In genomic region chr19:25450869-25451629, GRCm38 (mm10) we compare ENCODE assay signal across 9 mouse cellular contexts. TPM values are rescaled to one million over a fixed set of nuclear protein-coding genes. Genes with fewer than 3 reads are reported as not detected.
DNase-seq lines count a peak whose midpoint lies in the region.
"Had no signal": no experiment of that assay in that cellular context is flagged by ENCODE, and none has a peak within 500 bp of the region (broad histone marks: within the 10 kb centered on the region; RNA-seq: fewer than 3 reads in every experiment).

No protein-coding gene starts in this region.

- no peaks in the 10 kb centered on the region for H3K9me3 ChIP-seq in embryonic facial prominence, embryonic 10.5 days

- H3K27me3 ChIP-seq in embryonic facial prominence, embryonic 10.5 days (replicated peaks; ENCODE audit: low read depth, poor library complexity, severe bottlenecking) = no peaks in the 10 kb centered on the region

- WGBS in embryonic facial prominence, embryonic 10.5 days = 51% methylated on average over 11 of the region's 11 CpGs

- no peaks in the 10 kb centered on the region for H3K4me1 ChIP-seq in embryonic facial prominence, embryonic 10.5 days

- no peak overlapping the region for H3K27ac ChIP-seq in embryonic facial prominence, embryonic 10.5 days (replicated peaks)

- DNase-seq in gastrocnemius, adult 18-20 months (ENCODE audit: low spot score) = peak; percentile 58
- no peak for DNase-seq in gastrocnemius, adult 8-10 months (ENCODE audit: low spot score in 2 of 2)
- DNase-seq in urinary bladder, postnatal 25 days (ENCODE audit: low spot score) = peak; percentile 36
- no peak for DNase-seq in urinary bladder, adult 2 months (ENCODE audit: low spot score)
- DNase-seq in embryonic facial prominence, embryonic 10.5 days (ENCODE audit: low spot score) = peak; percentile 62
- DNase-seq in kidney, postnatal 14 days = peak; percentile 80
- DNase-seq in lung, postnatal 10 days = peak; percentile 72
- peak; percentile 63 for DNase-seq in yolk sac, embryonic 10.5 days (ENCODE audit: low spot score)

- H3K4me3 ChIP-seq in embryonic facial prominence, embryonic 10.5 days = no peak overlapping the region
- H3K4me3 ChIP-seq: myocyte had no signal

- H3K36me3 ChIP-seq in embryonic facial prominence, embryonic 10.5 days (replicated peaks) = no peaks in the 10 kb centered on the region

RNA-seq across cellular contexts. Expression of gene Dmrt1, which starts 54.4 kb away (rescaled TPM):
- not detected for total RNA-seq in gastrocnemius, adult 18-20 months (2021)
- total RNA-seq in gastrocnemius, adult 8-10 months (2022) = not detected
- polyA plus RNA-seq in urinary bladder, adult 2 months (2012; rRNA removed) = not detected in 2 replicates
- 0.20 and 0.23 TPM in 2 replicates for polyA plus RNA-seq in embryonic facial prominence, embryonic 10.5 days (2016; fragmentation: Nextera tagmentation; extraction: Ambion mirVana)

Comparison
In these comparisons a context has a peak if more than half of its experiments do, and no peak if none do; other contexts are left out.
1. DNase-seq: peak in gastrocnemius, adult 18-20 months (single experiment), urinary bladder, postnatal 25 days (single experiment), embryonic facial prominence, embryonic 10.5 days (single experiment), kidney, postnatal 14 days (single experiment), lung, postnatal 10 days (single experiment) and yolk sac, embryonic 10.5 days (single experiment); none in gastrocnemius, adult 8-10 months (0 of 2) and urinary bladder, adult 2 months (single experiment).